Mouse (Mus musculus): ENCODE measurements around the gene Nfx1.

Gene Nfx1

GRCm38 (mm10) chr4:40974011-40974410, 3.3 kb downstream of the Nfx1 start:
- in situ Hi-C loops (cut with MboI) = loop anchor here (25.0 kb wide), 1 partner anchor 837 kb away; the partner anchor contains the start of gene Aco1

GRCm38 (mm10) chr4:40975678-40976077, 5.0 kb downstream of the Nfx1 start:
- in situ Hi-C loops (cut with MboI) = no loop called here

GRCm38 (mm10) chr4:40976651-40977050, 5.9 kb downstream of the Nfx1 start:
- in situ Hi-C loops (cut with MboI) = no loop called here

- in situ Hi-C loops (cut with MboI) = no loop called here
These were observed 8.7 kb downstream of the Nfx1 start for GRCm38 (mm10) chr4:40979430-40979829.

GRCm38 (mm10) chr4:40982486-40982885, 11.8 kb downstream of the Nfx1 start:
- in situ Hi-C loops (cut with MboI) = no loop called here

GRCm38 (mm10) chr4:40983686-40984085, 13.0 kb downstream of the Nfx1 start:
- in situ Hi-C loops (cut with MboI) = no loop called here

- in situ Hi-C loops (cut with MboI) = no loop called here
These were observed 18.9 kb downstream of the Nfx1 start for GRCm38 (mm10) chr4:40989633-40990032.

- in situ Hi-C loops (cut with MboI) = no loop called here
These were observed 25.6 kb downstream of the Nfx1 start for GRCm38 (mm10) chr4:40996302-40996701.

GRCm38 (mm10) chr4:40997916-40998315, 27.2 kb downstream of the Nfx1 start:
- in situ Hi-C loops (cut with MboI) = no loop called here

- in situ Hi-C loops (cut with MboI) = no loop called here
These were observed 29.6 kb downstream of the Nfx1 start for GRCm38 (mm10) chr4:41000271-41000670.

- in situ Hi-C loops (cut with MboI) = no loop called here
These were observed 30.3 kb downstream of the Nfx1 start for GRCm38 (mm10) chr4:41000842-41001639.

- in situ Hi-C loops (cut with MboI) = no loop called here
These were observed 42.6 kb downstream of the Nfx1 start for GRCm38 (mm10) chr4:41013351-41013750.

GRCm38 (mm10) chr4:41015798-41016197, 45.1 kb downstream of the Nfx1 start:
- in situ Hi-C loops (cut with MboI) = no loop called here

- in situ Hi-C loops (cut with MboI) = no loop called here
These were observed 50.4 kb downstream of the Nfx1 start for GRCm38 (mm10) chr4:41021094-41021493.

GRCm38 (mm10) chr4:41026086-41026787, 55.5 kb downstream of the Nfx1 start:
- in situ Hi-C loops (cut with MboI) = no loop called here

GRCm38 (mm10) chr4:41027872-41028271, 57.2 kb downstream of the Nfx1 start:
- in situ Hi-C loops (cut with MboI) = no loop called here

- in situ Hi-C loops (cut with MboI) = no loop called here
These were observed 57.6 kb downstream of the Nfx1 start for GRCm38 (mm10) chr4:41028272-41028671.

- in situ Hi-C loops (cut with MboI) = no loop called here
These were observed 58.7 kb downstream of the Nfx1 start for GRCm38 (mm10) chr4:41029372-41029771.

- in situ Hi-C loops (cut with MboI) = no loop called here
These were observed 60.5 kb downstream of the Nfx1 start for GRCm38 (mm10) chr4:41031242-41031641.

GRCm38 (mm10) chr4:41037942-41038341, 67.2 kb downstream of the Nfx1 start:
- in situ Hi-C loops (cut with MboI) = no loop called here

- in situ Hi-C loops (cut with MboI) = no loop called here
These were observed 70.3 kb downstream of the Nfx1 start for GRCm38 (mm10) chr4:41040983-41041382.

- in situ Hi-C loops (cut with MboI) = no loop called here
These were observed 72.2 kb downstream of the Nfx1 start for GRCm38 (mm10) chr4:41042880-41043279.

GRCm38 (mm10) chr4:41043961-41044360, 73.3 kb downstream of the Nfx1 start:
- in situ Hi-C loops (cut with MboI) = no loop called here
